Mouse (Mus musculus) midbrain, postnatal 0 days (tissue): Measurements from ENCODE around the gene Cd59b. TPM values are rescaled to one million over a fixed set of nuclear protein-coding genes. Genes with fewer than 3 reads are reported as not detected.

ENCODE experiments used
- ATAC-seq: fragments of 200-750 bp; cut with Nextera tagmentation; 2 replicates; pipeline ENCODE4 v1.8.0; 2017; ENCODE audit warnings: moderate number of reproducible peaks, mild to moderate bottlenecking, moderate TSS enrichment, moderate library complexity; ENCODE audit not compliant: low FRiP score
- DNase-seq: peaks from one replicate; pipeline ENCODE4 v3.0.0-alpha.2; 2015; ENCODE audit warnings: low spot score
- H3K27ac ChIP-seq: fragments of 300-500 bp; sonication (generic); 2 replicates; pipeline ENCODE4 v1.5.1; 2014; ENCODE audit warnings: low read depth, mild to moderate bottlenecking, low read length, mixed read lengths
- H3K27me3 ChIP-seq: fragments of 300-500 bp; sonication (generic); 2 replicates; pipeline ENCODE4 v1.6.1; 2014; ENCODE audit warnings: low read length, control low read depth, mixed read lengths; ENCODE audit not compliant: insufficient read depth
- H3K36me3 ChIP-seq: fragments of 300-500 bp; sonication (generic); 2 replicates; pipeline ENCODE4 v1.6.1; 2014; ENCODE audit warnings: low read length, control low read depth, mixed read lengths; ENCODE audit not compliant: insufficient read depth
- H3K4me1 ChIP-seq: fragments of 300-500 bp; sonication (generic); 2 replicates; pipeline ENCODE4 v1.6.1; 2014; ENCODE audit warnings: mild to moderate bottlenecking, control low read depth, antibody characterized with exemption, low read length, mixed read lengths; ENCODE audit not compliant: insufficient read depth
- H3K4me2 ChIP-seq: fragments of 300-500 bp; sonication (generic); 2 replicates; pipeline ENCODE4 v1.6.1; 2014; ENCODE audit warnings: low read depth, mild to moderate bottlenecking, low read length, mixed read lengths; ENCODE audit not compliant: poor library complexity, severe bottlenecking
- H3K4me3 ChIP-seq: fragments of 300-500 bp; sonication (generic); 2 replicates; pipeline ENCODE4 v1.5.1; 2014; ENCODE audit warnings: low read depth, mild to moderate bottlenecking, low read length, moderate library complexity
- H3K9ac ChIP-seq: fragments of 300-500 bp; sonication (generic); replicated peaks from 2 replicates; pipeline ENCODE4 v1.6.1; 2014; ENCODE audit warnings: mild to moderate bottlenecking, low read length, moderate library complexity, mixed read lengths; ENCODE audit not compliant: poor library complexity, severe bottlenecking
- H3K9me3 ChIP-seq: fragments of 300-500 bp; sonication (generic); 2 replicates; pipeline ENCODE4 v1.6.1; 2016; ENCODE audit warnings: low read length, control low read depth
- CTCF ChIP-seq: IDR thresholded peaks from 2 replicates; pipeline ENCODE4 v1.5.1; 2016; ENCODE audit warnings: antibody characterized with exemption, mild to moderate bottlenecking
- WGBS: fragments of 180-500 bp; shearing (Covaris S2); extraction: QIAGEN DNeasy Blood & Tissue Kit; methylation state at CpG from one replicate; pipeline ENCODE4 v1.1.7; 2014; 5-methylcytosine and 5-hydroxymethylcytosine counted together
- polyA plus RNA-seq: library from polyadenylated mRNA; unstranded; fragments of >200 nt; fragmentation: Nextera tagmentation; extraction: Ambion mirVana; gene quantifications from 2 replicates; pipeline ENCODE4 v1.2.1, GENCODE M21; 2015
- total RNA-seq: library from RNA; depleted of rRNA; stranded (reverse); fragments of >200 nt; gene quantifications from 2 replicates; pipeline ENCODE4 v1.2.3, GENCODE M21; 2014

The Cd59b gene
- total and polyA plus RNA-seq, 2 experiments from 2014 or later = 2.4 TPM; not detected in 1

- TF ChIP-seq CTCF = no peak
- Histone ChIP-seq H3K27ac (no peak overlapping the region), H3K9ac (no peak overlapping the region), H3K36me3 (no peaks in the 10 kb centered on the region), H3K4me1 (no peaks in the 10 kb centered on the region), H3K27me3 (no peaks in the 10 kb centered on the region), H3K4me2 (no peak overlapping the region), H3K4me3 (no peak overlapping the region), H3K9me3 (no peaks in the 10 kb centered on the region)
- no peak for DNase-seq
- 88% methylated on average over 13 of the region's 13 CpGs for WGBS
- no peak for ATAC-seq
Observed at GRCm38 (mm10) chr2:104128803-104129531, 59.3 kb downstream of the Cd59b start.

GRCm38 (mm10) chr2:104130165-104130564, 60.5 kb downstream of the Cd59b start:
- no peak for TF ChIP-seq CTCF
- Histone ChIP-seq H3K9me3 (no peaks in the 10 kb centered on the region), H3K4me3 (no peak overlapping the region), H3K27ac (no peak overlapping the region), H3K4me1 (no peaks in the 10 kb centered on the region), H3K27me3 (no peaks in the 10 kb centered on the region), H3K4me2 (no peak overlapping the region), H3K9ac (no peak overlapping the region), H3K36me3 (no peaks in the 10 kb centered on the region)
- WGBS = 82% methylated on average over 6 of the region's 6 CpGs
- DNase-seq = no peak
- ATAC-seq = no peak

GRCm38 (mm10) chr2:104130969-104131368, 61.3 kb downstream of the Cd59b start:
- Histone ChIP-seq H3K4me2 (no peak overlapping the region), H3K9me3 (no peaks in the 10 kb centered on the region), H3K27ac (no peak overlapping the region), H3K36me3 (no peaks in the 10 kb centered on the region), H3K9ac (no peak overlapping the region), H3K27me3 (no peaks in the 10 kb centered on the region), H3K4me3 (no peak overlapping the region), H3K4me1 (no peaks in the 10 kb centered on the region)
- DNase-seq (no peak), ATAC-seq (no peak)
- peak; percentile 67 for TF ChIP-seq CTCF
- 69% methylated on average over 3 of the region's 3 CpGs for WGBS

GRCm38 (mm10) chr2:104132266-104132859, 62.7 kb downstream of the Cd59b start:
- Histone ChIP-seq H3K27me3 (no peaks in the 10 kb centered on the region), H3K36me3 (no peaks in the 10 kb centered on the region), H3K4me3 (no peak overlapping the region), H3K9ac (no peak overlapping the region), H3K4me2 (no peak overlapping the region), H3K27ac (no peak overlapping the region), H3K9me3 (no peaks in the 10 kb centered on the region), H3K4me1 (no peaks in the 10 kb centered on the region)
- DNase-seq (no peak), ATAC-seq (no peak)
- 81% methylated on average over 7 of the region's 7 CpGs for WGBS
- TF ChIP-seq CTCF = no peak

GRCm38 (mm10) chr2:104133042-104133810, 63.6 kb downstream of the Cd59b start:
- Histone ChIP-seq H3K27ac (no peak overlapping the region), H3K4me3 (no peak overlapping the region), H3K9me3 (no peaks in the 10 kb centered on the region), H3K4me2 (no peak overlapping the region), H3K9ac (no peak overlapping the region), H3K4me1 (no peaks in the 10 kb centered on the region), H3K27me3 (no peaks in the 10 kb centered on the region), H3K36me3 (no peaks in the 10 kb centered on the region)
- no peak for ATAC-seq
- WGBS = 55% methylated on average over 11 of the region's 12 CpGs
- no peak for TF ChIP-seq CTCF
- no peak for DNase-seq
